Mouse (Mus musculus): ENCODE results near the gene Bfsp2.

The Bfsp2 gene

DNA sequence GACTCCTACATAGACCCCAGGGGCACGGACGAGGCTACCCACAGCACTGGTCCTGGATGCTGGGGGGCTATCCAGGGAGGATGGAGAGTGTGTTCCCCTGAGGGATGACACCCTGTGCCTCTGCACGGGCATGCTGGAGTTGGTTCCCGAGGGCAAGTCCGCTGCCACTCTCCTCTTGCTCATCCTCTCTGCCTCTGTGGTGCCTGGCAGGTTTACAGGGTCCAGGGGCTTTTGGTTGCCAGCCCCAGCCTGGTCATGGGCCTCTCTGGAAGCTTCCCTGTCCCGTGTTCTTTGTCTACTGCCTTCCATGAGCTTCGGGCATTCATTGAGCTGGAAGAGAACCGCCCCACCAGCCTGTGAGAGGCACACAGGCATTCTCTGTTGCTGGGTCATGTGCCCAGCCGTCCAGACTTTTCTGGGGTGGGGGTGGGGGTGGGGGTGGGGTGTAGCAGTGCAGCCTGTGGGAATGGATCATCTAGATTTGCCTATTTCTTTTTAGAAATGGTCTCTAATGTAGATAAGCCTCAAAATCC lies at the start of gene Bfsp2:
Bfsp2 (minus strand) TSS at position 377 of the 533 bp plus-strand sequence.
- in situ Hi-C loops (cut with MseI, MboI): no loop called here

DNA sequence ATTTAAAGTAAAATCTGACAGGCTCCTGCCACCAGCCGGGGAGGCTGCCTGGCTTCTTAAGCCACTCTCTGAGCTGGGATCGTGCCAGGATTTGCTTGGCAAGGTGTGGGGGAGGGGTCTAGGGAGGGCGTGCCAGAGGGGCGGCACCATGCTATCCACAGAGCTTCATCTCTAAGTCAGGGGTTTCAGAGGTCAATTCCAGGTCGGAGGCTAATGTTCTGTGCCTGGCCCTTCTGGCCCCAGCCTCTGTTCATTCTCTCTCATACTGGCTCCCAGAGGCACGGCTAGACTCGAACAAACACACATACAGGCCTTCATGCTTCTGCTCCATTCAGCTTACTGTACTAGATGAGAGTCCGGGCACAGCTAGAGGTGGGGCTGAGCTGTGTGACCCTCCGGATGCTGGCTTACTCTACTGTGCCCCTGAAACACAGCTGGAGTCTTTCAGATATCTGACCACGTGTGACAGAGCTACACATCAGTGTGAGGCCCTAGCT lies 44.9 kb upstream of the Bfsp2 start:
- in situ Hi-C loops (cut with MseI, MboI): no loop called here

DNA sequence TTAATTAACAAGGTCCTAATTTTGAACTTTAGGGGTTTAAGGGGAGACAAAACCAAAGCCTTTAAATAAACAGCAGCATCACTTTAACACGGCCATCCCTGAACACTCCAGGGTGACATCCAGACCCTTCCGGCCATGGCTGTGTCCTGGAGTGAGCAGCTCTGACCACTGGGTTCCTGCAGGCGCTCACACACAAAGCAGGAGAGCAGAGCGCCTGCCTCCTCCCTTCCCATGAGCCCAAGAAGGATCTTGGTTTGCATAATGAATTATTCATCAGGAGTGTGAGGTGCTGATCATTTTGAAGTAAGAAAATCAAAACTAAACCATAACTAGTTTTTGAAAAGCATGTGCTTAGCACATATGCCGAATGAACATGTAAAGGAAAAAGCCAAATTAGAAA lies 44.4 kb upstream of the Bfsp2 start:
- in situ Hi-C loops (cut with MseI, MboI): no loop called here

DNA sequence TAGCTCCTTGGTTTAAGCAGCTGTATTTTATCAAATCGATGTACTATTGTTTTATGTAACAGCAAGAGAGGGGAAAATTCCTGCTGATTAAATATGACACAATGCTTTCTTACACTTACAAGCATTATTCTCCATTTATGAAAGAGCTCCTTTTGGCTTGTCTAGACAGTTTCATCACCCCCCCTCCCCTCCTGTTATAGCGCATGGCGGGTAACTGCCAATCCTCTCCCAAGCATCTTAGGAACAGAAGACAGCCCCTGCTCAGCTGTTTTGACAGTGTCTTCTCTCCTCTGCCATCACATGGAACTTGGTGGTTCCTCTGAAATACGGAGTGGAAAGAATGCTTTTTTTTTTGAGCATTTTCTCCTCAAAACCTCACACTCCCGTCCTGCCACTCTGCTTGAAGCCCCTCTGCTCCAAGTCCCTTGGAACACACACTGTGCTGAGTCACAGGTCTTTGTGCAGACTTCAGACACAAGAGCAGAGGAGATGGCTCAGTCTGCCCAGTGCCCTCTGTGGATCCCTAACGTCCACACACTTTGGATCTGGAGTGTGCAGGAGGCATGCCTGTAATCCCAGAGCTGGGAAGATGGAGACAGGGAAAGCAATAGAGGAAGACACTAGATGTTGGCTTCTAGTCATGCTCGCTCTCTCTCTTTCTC lies 43.7 kb upstream of the Bfsp2 start:
- in situ Hi-C loops (cut with MseI, MboI): no loop called here

DNA sequence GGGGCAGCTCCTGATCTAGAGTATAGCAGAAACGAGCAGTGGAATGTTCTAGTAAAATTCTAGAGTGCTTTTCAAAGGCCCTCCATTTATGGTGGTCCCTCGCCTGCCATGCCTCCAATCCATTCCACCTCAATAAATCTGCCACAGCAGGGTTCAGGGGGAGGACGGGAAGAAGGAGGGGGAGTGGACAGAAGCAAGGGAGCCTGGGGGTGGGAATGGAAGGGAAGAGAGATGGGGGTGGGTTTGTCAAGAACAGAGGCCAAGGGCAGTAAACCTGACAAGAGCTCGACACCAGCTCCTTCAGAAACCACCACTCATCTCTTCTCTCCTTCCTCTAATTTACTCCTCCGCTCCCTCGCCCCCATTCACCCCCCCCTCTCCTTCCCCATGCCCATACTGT lies 42.8 kb upstream of the Bfsp2 start:
- in situ Hi-C loops (cut with MseI, MboI): no loop called here

DNA sequence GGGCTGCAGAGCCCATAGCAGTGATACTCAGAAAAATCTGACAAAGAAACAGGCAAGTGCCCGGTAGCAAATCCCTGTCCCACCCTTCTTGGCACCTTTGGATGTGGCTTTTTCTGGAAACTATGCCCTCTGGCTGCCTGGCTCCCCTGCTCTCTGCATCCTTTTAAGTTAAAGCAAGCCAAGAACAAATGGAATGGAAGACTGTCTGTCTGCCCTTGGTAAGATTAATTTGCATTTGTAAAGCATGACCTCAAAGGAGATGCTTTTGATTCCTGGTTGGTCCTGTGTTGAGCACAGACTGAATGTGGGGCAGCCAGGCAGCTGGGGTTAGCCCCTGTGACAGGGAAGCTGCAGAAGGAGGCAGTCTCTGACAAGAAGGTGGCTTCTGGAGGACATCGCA lies 33.7 kb upstream of the Bfsp2 start:
- in situ Hi-C loops (cut with MseI, MboI): no loop called here

DNA sequence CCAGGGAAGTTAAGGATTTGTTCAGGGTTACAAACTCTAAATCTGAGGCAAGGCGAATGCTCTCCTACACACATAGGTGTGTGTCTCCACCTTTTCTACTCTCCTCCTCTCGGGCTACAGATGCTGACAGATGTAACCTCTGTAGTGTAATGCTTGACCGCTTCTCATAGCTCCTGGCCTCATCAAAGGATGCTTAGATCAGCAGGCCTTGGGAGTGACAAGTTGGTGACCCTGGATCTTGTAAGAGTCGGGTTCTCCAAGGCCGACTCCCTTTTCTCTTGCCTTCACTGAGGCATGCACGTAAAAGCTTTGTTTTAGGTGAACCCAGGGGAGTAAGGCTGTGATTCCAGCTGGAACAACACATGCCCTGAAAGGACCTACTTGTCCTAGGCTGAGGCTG lies 32.0 kb upstream of the Bfsp2 start:
- in situ Hi-C loops (cut with MseI, MboI): no loop called here

DNA sequence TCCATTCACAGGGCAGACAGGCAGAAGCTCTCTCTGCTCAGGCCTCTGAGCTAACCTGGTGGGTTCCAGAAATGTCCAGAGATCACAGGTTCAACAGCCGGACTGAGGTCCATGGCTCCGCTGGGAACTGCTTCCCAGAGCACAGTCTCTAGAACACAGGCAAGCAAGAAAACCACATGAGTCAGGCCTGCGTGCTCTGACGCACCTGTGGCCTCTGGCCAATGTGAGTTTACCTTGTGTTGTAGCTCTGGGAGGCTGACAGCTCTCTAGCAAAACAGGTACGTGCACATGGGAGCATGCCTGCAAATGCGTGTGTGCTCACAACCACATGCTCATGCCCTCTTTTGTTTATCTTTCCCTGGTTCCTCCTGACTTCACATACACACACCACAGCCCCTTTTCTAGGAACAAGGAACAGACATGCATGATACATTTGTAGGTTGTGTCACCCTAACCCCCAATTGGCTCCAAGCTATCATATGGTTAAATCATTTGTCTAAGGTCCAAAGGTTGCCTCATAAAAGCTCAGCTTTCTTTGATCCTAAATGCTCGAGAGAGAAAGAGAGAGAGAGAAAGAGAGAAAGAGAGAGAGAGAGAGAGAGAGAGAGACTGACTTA lies 26.9 kb upstream of the Bfsp2 start:
- in situ Hi-C loops (cut with MseI, MboI): no loop called here

DNA sequence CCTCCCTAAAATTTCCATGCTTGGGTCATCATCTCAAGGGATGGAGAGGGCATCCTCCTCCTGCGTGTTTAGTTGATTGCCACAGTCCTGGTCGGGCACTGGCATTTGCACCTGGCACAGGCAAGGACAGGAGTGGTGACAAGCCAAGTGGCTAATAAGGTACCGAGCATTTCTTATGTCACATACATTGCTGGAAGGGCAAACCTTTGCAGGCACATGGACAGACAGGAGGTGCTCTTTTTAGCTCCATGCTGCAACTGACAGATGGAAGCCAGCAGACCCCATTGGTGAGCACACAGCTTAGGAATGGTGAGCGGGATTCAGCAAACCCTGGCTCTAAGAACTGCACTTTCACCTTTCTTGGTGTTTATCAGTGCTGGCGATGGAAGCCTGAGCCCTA lies 24.8 kb upstream of the Bfsp2 start:
- in situ Hi-C loops (cut with MseI, MboI): no loop called here

DNA sequence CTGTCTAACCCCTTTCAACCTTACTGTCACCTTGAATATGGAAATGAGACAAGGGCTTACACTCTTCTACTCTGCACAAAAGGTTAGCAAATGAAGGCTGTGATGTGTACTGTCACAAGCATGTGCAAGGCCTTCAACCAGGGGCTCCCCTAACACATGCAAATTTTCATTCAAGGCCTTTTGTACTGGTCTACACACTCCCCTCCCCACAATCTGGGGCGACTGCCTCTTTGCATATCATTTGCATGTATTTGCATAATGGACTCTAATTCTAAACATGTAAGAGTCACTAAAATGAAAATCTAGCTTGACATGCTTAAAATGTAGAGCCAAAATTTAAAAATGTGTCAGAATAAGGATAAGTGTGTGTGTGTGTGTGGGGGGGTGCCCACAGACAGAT lies 24.4 kb upstream of the Bfsp2 start:
- in situ Hi-C loops (cut with MseI, MboI): no loop called here

DNA sequence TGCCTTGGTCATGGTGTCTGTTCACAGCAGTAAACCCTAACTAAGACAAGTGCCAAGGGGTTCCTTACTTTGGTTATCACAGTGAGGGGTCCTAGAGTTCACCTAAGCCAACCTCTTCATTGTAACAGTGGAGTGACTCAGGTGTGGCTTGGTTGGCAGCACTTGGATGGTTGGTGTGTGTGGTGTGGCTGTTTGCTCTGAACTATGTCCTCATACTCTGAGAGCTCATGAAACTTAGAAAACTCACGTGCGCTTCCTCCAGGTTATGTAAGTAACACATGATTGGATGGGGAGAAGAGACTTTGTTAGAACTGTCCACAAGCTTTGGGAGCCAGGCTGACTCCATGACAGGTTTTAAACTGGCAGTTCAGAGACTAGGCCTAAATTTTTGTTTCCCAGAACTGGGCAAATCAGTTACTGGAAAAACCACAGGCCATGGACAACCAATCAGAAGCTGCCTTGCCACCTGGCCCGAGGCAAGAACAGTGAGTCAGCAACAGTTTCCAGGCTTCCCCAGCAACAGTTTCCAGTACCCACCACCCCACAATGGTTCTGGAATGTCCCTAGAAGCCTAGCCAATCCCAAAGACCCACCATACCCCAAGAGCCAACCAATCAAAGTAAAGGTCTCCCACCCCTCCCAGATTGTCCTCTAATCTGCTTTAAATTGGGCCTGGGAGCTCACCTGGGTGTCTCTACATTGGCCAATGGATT lies 23.5 kb upstream of the Bfsp2 start:
- in situ Hi-C loops (cut with MseI, MboI): no loop called here

DNA sequence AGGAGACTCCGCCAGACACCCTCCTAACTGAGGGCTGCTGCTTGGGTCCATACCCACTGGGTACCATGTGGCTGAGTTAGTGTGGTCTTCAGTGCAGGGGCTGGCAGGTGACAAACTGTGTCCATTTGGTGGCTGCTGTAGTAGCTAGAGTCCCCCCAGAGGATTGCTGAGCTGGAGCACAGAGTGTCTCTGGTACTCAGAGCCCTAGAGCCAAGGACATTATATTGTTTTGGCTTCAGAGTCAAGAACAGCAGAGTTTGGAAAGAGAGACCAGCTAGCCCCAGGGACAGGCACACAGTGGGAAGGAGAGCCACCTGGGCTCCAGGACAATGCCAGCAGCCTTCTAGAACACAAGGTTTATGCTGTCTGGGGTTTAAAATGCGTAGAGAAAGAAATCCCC lies 22.4 kb upstream of the Bfsp2 start:
- in situ Hi-C loops (cut with MseI, MboI): no loop called here

DNA sequence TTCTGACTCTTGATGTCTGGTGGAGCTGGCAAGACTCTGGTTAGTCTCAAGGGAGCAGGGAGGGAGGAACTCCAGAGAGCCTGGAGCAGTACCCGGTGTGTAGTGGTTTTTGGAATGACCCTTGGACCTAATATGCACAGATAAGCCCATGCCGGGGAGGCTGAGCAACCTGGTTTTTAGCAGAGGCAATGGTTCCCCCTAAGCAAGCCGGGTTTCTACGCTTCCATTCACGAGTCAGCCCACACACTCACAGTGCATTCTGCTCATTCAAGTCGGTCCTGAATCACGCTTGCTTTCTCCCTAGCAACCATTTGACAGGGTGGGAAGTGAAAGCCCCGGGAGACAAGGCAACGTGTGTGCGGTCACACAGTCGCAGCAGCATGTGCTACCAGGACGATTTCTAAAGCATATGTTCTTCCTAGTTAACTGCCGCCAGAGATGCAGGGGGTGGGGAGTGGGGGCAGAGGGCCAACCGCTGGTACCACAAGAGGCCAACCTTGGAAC lies 21.7 kb upstream of the Bfsp2 start:
- in situ Hi-C loops (cut with MseI, MboI): no loop called here

DNA sequence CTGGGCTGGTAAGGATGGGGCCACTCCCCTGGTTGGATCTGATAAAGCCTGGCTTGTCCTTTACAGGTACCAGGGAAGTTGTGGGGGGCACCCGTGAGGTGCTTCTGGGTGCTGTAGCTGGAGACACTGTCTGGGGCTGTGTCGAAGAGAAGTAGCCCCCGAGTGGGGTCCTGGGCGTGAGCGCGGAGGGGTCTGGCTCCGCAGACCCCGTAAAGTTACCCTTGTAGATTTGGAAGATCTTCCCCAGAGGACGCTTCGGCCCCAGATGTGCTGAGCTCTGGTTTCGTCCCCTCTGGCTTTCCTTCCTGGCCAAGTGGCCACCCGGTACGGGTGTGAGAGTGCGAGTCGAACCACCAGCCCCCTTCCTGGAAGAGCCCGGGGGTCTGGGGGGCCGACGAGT lies 19.1 kb upstream of the Bfsp2 start:
- in situ Hi-C loops (cut with MseI, MboI): loop anchor here (10.0 kb wide), 2 partner anchors 265 to 495 kb away; partner anchors contain the start of gene Tmem108 (in 2 of the 2)

DNA sequence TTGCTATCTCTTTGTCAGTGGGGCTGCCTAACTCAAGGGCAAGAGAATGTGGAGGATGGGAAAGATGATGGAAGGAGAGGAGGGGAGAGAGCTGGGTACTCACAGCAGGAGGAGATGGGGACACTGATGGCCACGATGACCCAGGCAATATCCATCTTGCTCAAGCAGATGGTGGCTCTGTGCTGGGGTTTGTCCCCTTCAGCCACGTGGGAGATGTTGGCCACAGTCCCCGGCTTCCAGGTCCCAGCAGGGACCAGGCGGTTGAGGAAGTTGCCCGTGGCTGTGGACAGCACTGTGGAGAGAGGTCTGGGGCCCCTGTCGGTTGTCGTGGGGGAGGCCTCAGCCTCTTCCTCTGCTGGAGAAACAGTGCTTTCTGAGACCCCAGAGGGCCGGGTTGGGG lies 18.5 kb upstream of the Bfsp2 start:
- in situ Hi-C loops (cut with MseI, MboI): loop anchor here (10.0 kb wide), 2 partner anchors 266 to 496 kb away; partner anchors contain the start of gene Tmem108 (in 2 of the 2)

DNA sequence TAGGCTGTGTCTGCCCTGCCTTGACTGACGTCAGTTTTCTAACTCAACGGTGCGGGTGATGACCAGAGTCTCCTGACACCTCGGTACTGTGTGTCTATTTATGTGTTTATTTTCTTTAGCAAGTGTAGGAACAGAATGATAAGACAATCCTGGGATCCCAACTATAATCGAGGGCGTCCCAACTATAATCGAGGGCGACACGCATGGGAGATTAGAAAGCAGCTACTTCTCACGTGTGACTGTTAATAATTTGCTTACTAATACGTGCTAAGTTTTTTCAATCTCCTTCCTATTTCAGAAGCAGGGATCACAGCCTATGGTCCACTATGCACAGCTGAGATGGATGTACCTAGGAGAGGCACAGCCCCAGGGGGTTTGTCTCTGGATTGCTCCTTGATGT lies 15.2 kb upstream of the Bfsp2 start:
- in situ Hi-C loops (cut with MseI, MboI): loop anchor here (10.0 kb wide), 2 partner anchors 269 to 499 kb away; partner anchors contain the start of gene Tmem108 (in 2 of the 2)

DNA sequence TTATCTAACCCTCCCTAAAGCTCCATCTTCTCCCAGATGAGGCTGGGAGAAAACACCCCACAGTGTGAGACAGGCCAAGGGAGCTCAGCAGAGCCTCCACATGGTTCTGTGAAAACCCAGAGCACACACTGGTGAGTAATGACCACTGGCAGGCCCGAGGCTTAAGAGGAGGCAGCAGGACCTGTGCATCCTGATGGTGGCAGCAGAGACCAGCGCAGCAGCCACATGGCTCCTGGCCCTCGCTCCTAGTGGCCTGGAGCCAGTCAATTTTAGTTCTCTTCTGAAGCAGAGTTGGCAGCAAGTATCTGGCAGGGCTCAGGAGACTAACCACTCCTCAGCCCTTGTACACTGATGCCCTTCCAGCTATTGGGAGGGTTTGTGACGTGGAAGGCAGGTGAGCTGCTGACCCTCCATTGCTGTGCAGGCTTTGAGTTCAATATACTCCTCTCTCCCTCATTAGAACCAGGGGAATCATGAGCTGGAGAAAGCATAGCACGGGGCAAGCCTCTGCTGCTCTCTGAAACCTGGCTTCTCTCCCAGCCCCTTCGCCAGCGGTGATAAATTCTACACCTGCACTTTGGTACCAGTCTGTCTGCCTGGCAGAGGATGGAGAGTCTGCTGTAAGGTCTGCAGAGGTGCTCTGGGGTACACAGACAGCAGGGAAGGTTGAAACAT lies 14.3 kb upstream of the Bfsp2 start:
- in situ Hi-C loops (cut with MseI, MboI): loop anchor here (5.0 to 10.0 kb wide), 4 partner anchors 128 to 503 kb away; partner anchors contain the start of gene Tmem108 (in 2 of the 2)

DNA sequence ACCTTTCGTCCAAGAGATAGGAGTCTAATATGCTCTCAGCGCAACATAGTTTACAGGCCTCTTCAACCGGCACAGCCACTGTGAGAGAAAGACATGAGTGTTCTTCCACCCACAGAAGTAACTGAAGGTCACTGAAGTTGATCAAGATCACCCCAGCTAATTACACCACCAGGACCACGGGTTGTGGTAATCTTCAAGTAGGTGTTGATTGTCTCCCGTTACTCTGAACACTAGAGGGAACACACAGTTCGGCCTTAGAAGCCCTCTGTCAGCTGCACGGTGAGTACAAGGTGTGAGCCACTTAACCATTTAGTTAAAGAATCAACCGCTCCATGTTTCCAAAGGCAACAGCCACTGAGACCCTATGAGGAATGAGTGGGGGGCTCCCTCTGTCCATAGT lies 11.8 kb upstream of the Bfsp2 start:
- in situ Hi-C loops (cut with MseI, MboI): loop anchor here (5.0 to 10.0 kb wide), 4 partner anchors 130 to 505 kb away; partner anchors contain the start of gene Tmem108 (in 2 of the 2)

DNA sequence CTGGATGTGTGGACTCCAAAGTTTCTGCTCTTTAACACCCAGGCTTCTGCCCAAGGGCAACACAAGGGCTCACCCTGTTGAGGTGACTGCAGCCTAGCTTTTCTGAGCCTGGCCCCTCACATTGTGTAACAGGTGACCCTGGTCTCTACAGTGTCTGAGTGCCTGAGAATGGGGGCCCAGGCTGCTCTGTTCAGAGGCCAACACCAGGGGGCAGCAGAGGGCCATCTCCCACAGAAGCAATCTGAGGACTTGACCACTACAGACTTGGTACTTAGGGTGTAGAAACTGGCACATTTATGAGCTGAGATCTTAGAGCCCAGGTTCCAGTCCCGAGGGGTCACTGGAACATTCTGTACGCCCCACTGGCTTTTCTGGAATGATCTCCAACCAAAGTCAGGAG lies 10.2 kb upstream of the Bfsp2 start:
- in situ Hi-C loops (cut with MseI, MboI): loop anchor here (5.0 to 10.0 kb wide), 4 partner anchors 132 to 507 kb away; partner anchors contain the start of gene Tmem108 (in 2 of the 2)

DNA sequence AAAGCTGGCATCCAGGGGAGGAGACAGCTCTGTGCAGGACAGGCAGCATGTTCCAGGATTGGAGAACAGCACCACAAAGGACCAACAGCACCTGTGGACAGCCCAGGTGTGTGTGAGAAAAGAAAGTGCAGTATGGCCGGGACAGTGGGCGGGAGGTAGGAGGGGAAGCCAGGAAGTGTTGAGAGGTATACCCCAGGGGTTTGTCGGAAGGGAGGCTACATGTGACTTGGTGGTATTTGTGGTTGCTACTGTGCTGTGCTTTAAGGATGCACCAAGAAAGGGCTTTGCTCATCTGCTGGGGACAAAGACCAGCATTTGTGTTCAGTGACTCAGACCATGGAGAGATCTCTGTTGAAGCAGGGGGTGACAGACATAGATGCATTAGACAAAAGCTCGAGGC lies 9.7 kb upstream of the Bfsp2 start:
- in situ Hi-C loops (cut with MseI, MboI): loop anchor here (5.0 to 10.0 kb wide), 4 partner anchors 132 to 507 kb away; partner anchors contain the start of gene Tmem108 (in 2 of the 2)

DNA sequence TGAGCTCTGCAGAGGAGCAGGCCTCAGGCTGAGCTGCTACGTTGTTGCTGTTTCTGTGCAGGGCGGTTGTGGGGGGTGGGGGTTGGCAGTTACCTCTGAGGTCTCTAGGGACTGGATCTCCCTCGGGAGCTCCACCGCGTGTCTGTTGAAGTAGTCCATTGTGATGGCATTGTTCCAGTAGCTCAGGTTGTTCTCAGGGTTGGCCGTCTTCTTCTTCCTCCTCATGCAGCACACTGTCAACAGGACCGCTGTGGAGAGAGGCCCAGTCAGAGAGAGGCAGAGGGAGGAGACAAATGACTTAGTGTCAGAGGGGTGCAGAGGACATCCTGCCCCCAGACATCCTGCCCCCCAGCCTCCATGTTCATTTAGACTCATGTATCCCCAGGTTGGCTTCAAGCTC lies 8.9 kb upstream of the Bfsp2 start:
- in situ Hi-C loops (cut with MseI, MboI): no loop called here

All from mouse trophoblast stem cell (cell line).